Mouse (Mus musculus) spleen, adult 2 months (tissue): ENCODE data around the gene Irf3. TPM values are rescaled to one million over a fixed set of nuclear protein-coding genes. Genes with fewer than 3 reads are reported as not detected.
A peak's percentile ranks its signal among the peaks of the same experiment; 100 is the strongest.

ENCODE experiments used
- DNase-seq, 2 experiments: peaks; one replicate each; pipeline versions ENCODE4 v3.0.0 to v3.0.0-alpha.2; 2012 to 2021; ENCODE audit warnings: low spot score in 2 of 2, low read depth in 1 of 2
- H3K27ac ChIP-seq: fragments of 200-500 bp; 2 replicates; pipeline ENCODE4 v1.5.1; 2012; ENCODE audit warnings: low read length, inconsistent platforms; ENCODE audit not compliant: insufficient read depth
- H3K27me3 ChIP-seq: fragments of 200-500 bp; 2 replicates; pipeline ENCODE4 v1.6.1; 2012; ENCODE audit warnings: mild to moderate bottlenecking, moderate library complexity, low read length, inconsistent platforms; ENCODE audit not compliant: control insufficient read depth, insufficient read depth
- H3K36me3 ChIP-seq: fragments of 200-500 bp; 2 replicates; pipeline ENCODE4 v1.6.1; 2012; ENCODE audit warnings: mild to moderate bottlenecking, low read length, inconsistent platforms; ENCODE audit not compliant: control insufficient read depth, insufficient read depth
- H3K4me1 ChIP-seq: fragments of 200-500 bp; 2 replicates; pipeline ENCODE4 v1.6.1; 2011; ENCODE audit warnings: inconsistent platforms; ENCODE audit not compliant: control insufficient read depth, insufficient read depth, insufficient read length
- H3K4me3 ChIP-seq: fragments of 200-500 bp; 2 replicates; pipeline ENCODE4 v1.5.1; 2011; ENCODE audit warnings: mild to moderate bottlenecking, inconsistent platforms; ENCODE audit not compliant: insufficient read depth, insufficient read length; ENCODE audit errors: extremely low read depth
- CTCF ChIP-seq: fragments of 200-500 bp; IDR thresholded peaks from 2 replicates; pipeline ENCODE4 v1.5.1; 2011; ENCODE audit warnings: mild to moderate bottlenecking, inconsistent platforms; ENCODE audit not compliant: insufficient read depth, insufficient read length, insufficient replicate concordance; ENCODE audit errors: extremely low read depth
- POLR2A ChIP-seq: fragments of 200-500 bp; IDR thresholded peaks from 2 replicates; pipeline ENCODE4 v1.6.1; 2011; ENCODE audit warnings: low read depth, low read length, inconsistent platforms
- WGBS: fragments of 180-500 bp; shearing (Covaris S2); methylation state at CpG from one replicate; pipeline ENCODE4 v1.1.7; 2018; 5-methylcytosine and 5-hydroxymethylcytosine counted together
- polyA plus RNA-seq: library from polyadenylated mRNA; depleted of rRNA; stranded (reverse); fragments of >200 nt; gene quantifications from 2 replicates; pipeline ENCODE4 v1.2.3, GENCODE M21; 2012

The Irf3 gene
- polyA plus RNA-seq, 1 experiment: 134 TPM

DNA sequence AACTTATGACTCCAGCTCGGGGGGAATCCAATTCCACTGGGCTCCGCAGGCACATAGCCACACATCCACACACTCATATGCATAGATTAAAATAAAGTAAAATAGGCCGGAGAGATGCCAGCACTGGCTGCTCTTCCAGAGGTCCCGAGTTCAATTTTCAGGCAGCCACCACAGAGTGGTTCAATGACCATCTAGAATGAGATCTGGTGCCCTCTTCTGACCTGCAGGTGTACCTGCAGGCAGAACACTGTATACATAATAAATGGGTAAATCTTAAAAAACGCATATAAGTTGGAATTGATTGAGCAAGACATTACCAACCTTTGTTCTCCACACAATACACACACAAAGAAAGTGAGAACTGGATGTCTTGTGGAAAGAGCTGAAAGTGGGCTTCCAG, 41.8 kb upstream of the Irf3 start:
- H3K4me1 ChIP-seq: peaks cover 18% of the 10 kb centered on the region
- H3K27me3 ChIP-seq: no peaks in the 10 kb centered on the region; the same call in 1 of the 2 replicates
- TF ChIP-seq POLR2A (no peak), CTCF (peak; percentile 13; the same call in 1 of the 2 replicates)
- no peak overlapping the region for H3K4me3 ChIP-seq
- H3K27ac ChIP-seq: no peak overlapping the region
- no peak for DNase-seq
- no peaks in the 10 kb centered on the region for H3K36me3 ChIP-seq
- WGBS: 44% methylated on average over 5 of the region's 5 CpGs

DNA sequence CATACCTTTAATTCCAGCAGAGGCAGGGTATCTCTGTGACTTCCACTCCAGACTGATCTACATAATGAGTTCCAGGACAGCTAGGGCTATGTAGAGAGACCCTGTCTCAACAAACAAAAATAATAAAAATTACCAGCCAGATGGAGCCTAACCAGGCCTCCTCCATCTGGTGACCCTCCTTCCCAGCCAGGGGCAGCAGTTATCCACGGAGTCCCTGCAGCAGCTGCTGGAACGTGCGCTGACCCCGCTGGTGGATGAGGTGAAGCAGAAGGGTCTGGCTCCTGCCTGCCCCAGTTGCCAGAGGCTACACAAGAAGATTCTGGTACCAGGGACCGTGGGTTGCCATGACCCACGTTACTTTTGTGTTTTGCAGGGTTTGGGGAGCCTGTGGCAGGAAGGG, 41.2 kb upstream of the Irf3 start:
- no peak for DNase-seq
- 90% methylated on average over 6 of the region's 6 CpGs for WGBS
- no peak overlapping the region for H3K27ac ChIP-seq
- no peak overlapping the region for H3K4me3 ChIP-seq
- no peaks in the 10 kb centered on the region; the same call in 1 of the 2 replicates for H3K27me3 ChIP-seq
- TF ChIP-seq POLR2A: no peak
- no peak for TF ChIP-seq CTCF
- H3K36me3 ChIP-seq: no peaks in the 10 kb centered on the region
- H3K4me1 ChIP-seq: peaks cover 18% of the 10 kb centered on the region

DNA sequence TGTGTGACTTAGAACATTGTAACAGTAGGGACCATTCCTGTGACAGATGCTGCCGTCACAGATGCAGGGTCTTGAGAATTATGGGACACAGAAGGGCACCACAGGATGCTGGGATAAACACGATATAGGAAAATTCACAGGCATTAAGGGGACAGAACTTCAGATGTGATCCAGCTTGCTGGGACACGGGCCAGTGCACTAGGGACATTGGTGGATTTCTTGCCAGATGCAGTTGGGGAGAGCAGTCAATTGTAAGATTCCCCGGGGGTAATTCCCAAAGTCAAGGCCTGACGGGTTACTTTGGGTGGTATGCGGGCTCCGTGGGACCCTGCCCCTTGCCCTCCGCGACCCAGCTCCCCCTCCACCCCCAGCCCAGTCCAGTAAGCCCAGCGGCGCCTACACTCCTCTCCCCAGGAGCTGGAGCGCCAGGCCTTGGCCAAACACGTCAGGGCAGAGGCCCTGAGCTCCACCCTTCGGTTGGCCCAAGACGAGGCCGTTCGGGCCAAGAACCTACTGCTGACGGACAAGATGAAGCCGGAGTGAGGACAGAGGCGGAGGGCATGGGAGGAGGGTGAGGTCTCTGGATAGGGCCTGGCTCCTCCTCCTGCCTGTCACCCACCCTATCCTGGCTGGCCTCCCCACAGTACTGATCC, 40.1 kb upstream of the Irf3 start:
- Histone ChIP-seq H3K4me3 (no peak overlapping the region), H3K4me1 (peaks cover 18% of the 10 kb centered on the region), H3K27ac (no peak overlapping the region), H3K27me3 (no peaks in the 10 kb centered on the region; the same call in 1 of the 2 replicates), H3K36me3 (no peaks in the 10 kb centered on the region)
- 83% methylated on average over 20 of the region's 20 CpGs for WGBS
- no peak for DNase-seq
- TF ChIP-seq POLR2A (no peak), CTCF (no peak)

DNA sequence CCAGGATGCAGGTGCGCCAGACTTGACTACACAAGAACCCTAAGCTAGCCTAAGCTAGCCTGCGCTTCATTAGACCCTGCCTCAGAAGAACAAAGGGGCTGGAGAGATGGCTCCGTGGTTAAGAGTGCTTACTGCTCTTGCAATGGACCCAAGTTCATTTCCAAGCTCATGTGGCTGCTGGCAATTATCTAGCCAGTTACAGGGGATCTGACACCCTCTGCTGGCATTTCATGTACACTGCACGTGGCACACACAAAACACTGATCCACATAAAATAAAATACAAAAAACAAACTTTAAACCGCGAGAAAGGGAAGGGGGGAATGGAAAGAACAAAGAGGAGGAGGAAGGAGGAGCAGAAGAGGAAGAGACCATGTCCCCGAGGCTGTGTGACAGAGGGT, 39.2 kb upstream of the Irf3 start:
- WGBS: 28% methylated on average over 7 of the region's 7 CpGs
- Histone ChIP-seq H3K36me3 (no peaks in the 10 kb centered on the region), H3K4me1 (peaks cover 11% of the 10 kb centered on the region), H3K4me3 (no peak overlapping the region), H3K27me3 (no peaks in the 10 kb centered on the region; the same call in 1 of the 2 replicates), H3K27ac (no peak overlapping the region)
- TF ChIP-seq CTCF (peak; percentile 34; the same call in 1 of the 2 replicates), POLR2A (no peak)
- no peak for DNase-seq

DNA sequence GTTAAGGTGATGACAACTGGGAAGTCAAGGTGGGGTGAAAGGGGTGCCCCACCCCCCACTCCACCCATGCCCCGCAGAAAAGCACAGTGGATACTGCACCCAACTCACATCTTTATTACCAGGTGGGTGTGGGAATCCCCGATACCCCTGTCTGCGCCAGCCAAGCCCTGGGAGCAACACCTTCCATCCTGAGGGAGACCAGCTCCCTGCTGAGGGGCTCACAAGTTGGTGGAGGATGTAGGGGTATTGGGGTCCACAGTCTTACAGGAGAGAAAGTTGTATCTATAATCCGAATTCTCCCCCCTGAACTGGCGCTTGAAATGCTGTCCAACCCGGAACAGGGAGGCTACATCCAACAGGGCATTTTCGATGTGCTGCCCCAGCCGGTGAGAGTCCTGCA, 38.2 kb upstream of the Irf3 start:
- Histone ChIP-seq H3K27ac (no peak overlapping the region), H3K36me3 (no peaks in the 10 kb centered on the region), H3K4me1 (peaks cover 8% of the 10 kb centered on the region; the same call in 1 of the 2 replicates), H3K27me3 (no peaks in the 10 kb centered on the region; the same call in 1 of the 2 replicates), H3K4me3 (no peak overlapping the region)
- TF ChIP-seq CTCF (no peak), POLR2A (no peak)
- 81% methylated on average over 8 of the region's 8 CpGs for WGBS
- no peak for DNase-seq

DNA sequence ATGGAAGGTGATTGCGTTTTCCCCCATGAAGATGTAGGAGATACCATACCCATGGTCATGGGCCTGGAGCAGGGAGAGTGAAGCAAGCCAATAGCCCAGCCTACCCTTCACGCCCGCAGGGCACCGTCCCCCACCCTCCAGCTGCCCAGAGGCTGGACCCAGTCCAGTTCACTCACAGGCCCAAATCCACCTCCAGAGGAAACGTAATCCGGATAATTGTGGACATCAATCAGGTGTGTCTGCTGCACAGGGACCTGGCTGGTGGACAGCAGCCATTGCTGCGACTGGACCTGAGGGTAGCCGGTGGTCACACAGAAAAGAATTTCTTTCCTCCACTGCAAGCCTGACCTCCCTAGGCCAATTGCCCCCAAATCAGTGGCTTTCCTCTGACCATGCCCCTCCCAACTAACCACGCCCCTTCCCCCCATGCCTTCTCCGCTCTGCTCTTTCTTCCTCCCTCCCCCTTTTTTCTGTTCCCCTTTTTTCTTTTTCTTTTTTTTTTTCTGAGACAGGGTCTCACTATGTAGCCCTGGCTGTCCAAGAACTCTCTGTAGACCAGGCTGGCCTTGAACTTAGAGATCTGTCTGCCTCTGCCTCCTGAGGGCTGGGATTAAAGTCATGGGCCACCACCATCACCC, 37.5 kb upstream of the Irf3 start:
- peaks cover 8% of the 10 kb centered on the region; the same call in 1 of the 2 replicates for H3K4me1 ChIP-seq
- H3K36me3 ChIP-seq: no peaks in the 10 kb centered on the region
- 68% methylated on average over 10 of the region's 10 CpGs for WGBS
- H3K27ac ChIP-seq: no peak overlapping the region
- no peak overlapping the region for H3K4me3 ChIP-seq
- no peaks in the 10 kb centered on the region for H3K27me3 ChIP-seq
- TF ChIP-seq CTCF (no peak), POLR2A (no peak)
- peak in 1 of 2 experiments; percentile 69 for DNase-seq

DNA sequence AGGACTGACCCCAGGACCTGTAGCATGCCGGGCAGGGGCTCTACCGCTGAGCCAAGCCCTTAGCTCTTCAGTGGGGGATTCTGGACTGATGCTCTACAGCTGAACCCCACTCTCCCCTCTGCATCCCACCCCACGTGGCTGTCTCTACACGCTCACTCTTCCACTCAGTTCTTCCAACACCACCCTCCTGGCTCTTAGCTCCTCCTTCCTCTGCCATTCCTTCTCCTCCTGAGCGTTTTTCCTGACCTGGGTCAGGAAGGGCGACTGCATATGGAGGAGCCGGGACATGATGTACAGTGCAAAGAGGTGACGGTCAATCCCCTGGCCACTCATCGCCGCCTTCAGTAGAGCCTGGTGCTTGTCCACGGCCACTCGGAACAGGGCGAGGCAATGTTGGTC, 36.9 kb upstream of the Irf3 start:
- DNase-seq: no peak

More for the DNA sequence above, 36.9 kb upstream of the Irf3 start:
- Histone ChIP-seq H3K4me3 (no peak overlapping the region), H3K4me1 (peaks cover 8% of the 10 kb centered on the region; the same call in 1 of the 2 replicates), H3K27me3 (no peaks in the 10 kb centered on the region), H3K36me3 (no peaks in the 10 kb centered on the region), H3K27ac (no peak overlapping the region)
- TF ChIP-seq CTCF (no peak), POLR2A (no peak)
- 87% methylated on average over 13 of the region's 13 CpGs for WGBS
